Mouse (Mus musculus) bone marrow macrophage, adult 2 months (primary cell): ENCODE measurements around the gene Rmi2.

Experiments
- CTCF ChIP-seq: IDR thresholded peaks from 2 replicates; pipeline ENCODE4 v1.5.1; 2012; ENCODE audit warnings: low read depth, mild to moderate bottlenecking, low read length, moderate library complexity
- POLR2A ChIP-seq: IDR thresholded peaks from 2 replicates; pipeline ENCODE4 v1.6.1; 2012; ENCODE audit warnings: mild to moderate bottlenecking, low read depth, low read length, borderline replicate concordance

DNA sequence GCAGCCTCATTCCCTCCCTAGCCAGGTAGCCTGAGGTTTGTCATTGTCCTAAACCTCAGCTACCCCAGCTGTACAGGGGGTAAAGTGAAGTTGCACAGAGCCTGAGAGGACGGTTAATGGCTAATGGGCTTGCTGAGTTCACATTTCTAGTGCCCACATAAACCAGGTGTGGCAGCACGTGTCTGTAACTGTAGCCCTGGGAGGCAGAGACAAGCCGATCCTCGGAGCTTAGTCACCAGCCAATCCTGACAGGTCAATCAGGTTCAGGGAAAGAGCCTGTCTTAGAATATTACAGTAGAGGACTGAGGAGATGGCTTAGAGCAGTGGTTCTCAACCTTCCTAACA lies 6.4 kb upstream of the Rmi2 start:
- TF ChIP-seq CTCF (no peak), POLR2A (no peak)
